Mouse (Mus musculus) lung, postnatal 0 days (tissue): ENCODE measurements around the gene Defb48. TPM values are rescaled to one million over a fixed set of nuclear protein-coding genes. Genes with fewer than 3 reads are reported as not detected.
A peak's percentile ranks its signal among the peaks of the same experiment; 100 is the strongest.

ENCODE experiments used
- ATAC-seq: fragments of 200-750 bp; cut with Nextera tagmentation; 2 replicates; pipeline ENCODE4 v1.8.0; 2017; ENCODE audit warnings: moderate library complexity
- DNase-seq: peaks from one replicate; pipeline ENCODE4 v3.0.0-alpha.2; 2016; ENCODE audit warnings: low spot score
- H3K27ac ChIP-seq: fragments of 300-500 bp; sonication (generic); 2 replicates; pipeline ENCODE4 v1.5.1; 2014; ENCODE audit warnings: antibody characterized with exemption, mild to moderate bottlenecking, low read length, mixed read lengths
- H3K27me3 ChIP-seq: fragments of 300-500 bp; sonication (generic); replicated peaks from 2 replicates; pipeline ENCODE4 v1.6.1; 2014; ENCODE audit warnings: low read length, mixed read lengths; ENCODE audit not compliant: insufficient read depth
- H3K36me3 ChIP-seq: fragments of 300-500 bp; sonication (generic); 2 replicates; pipeline ENCODE4 v1.6.1; 2014; ENCODE audit warnings: low read length, mixed read lengths; ENCODE audit not compliant: insufficient read depth
- H3K4me1 ChIP-seq: fragments of 300-500 bp; sonication (generic); 2 replicates; pipeline ENCODE4 v1.6.1; 2014; ENCODE audit warnings: antibody characterized with exemption, low read depth, low read length, mixed read lengths; ENCODE audit not compliant: insufficient read depth
- H3K4me2 ChIP-seq: fragments of 300-500 bp; sonication (generic); replicated peaks from 2 replicates; pipeline ENCODE4 v1.6.1; 2014; ENCODE audit warnings: low read depth, mild to moderate bottlenecking, low read length, moderate library complexity, mixed read lengths
- H3K4me3 ChIP-seq: fragments of 300-500 bp; sonication (generic); 2 replicates; pipeline ENCODE4 v1.5.1; 2014; ENCODE audit warnings: low read depth, low read length
- H3K9ac ChIP-seq: fragments of 300-500 bp; sonication (generic); replicated peaks from 2 replicates; pipeline ENCODE4 v1.6.1; 2014; ENCODE audit warnings: low read depth, mild to moderate bottlenecking
- H3K9me3 ChIP-seq: fragments of 300-500 bp; sonication (generic); 2 replicates; pipeline ENCODE4 v1.6.1; 2016; ENCODE audit warnings: low read length, mixed read lengths
- CTCF ChIP-seq: IDR thresholded peaks from 2 replicates; pipeline ENCODE4 v1.5.1; 2016; ENCODE audit warnings: antibody characterized with exemption, mild to moderate bottlenecking
- EP300 ChIP-seq: IDR thresholded peaks from 2 replicates; pipeline ENCODE4 v1.6.1; 2016; ENCODE audit warnings: antibody characterized with exemption, mild to moderate bottlenecking, control low read depth
- WGBS: fragments of 180-500 bp; shearing (Covaris S2); extraction: QIAGEN DNeasy Blood & Tissue Kit; methylation state at CpG from one replicate; pipeline ENCODE4 v1.1.7; 2014; 5-methylcytosine and 5-hydroxymethylcytosine counted together
- polyA plus RNA-seq: library from polyadenylated mRNA; unstranded; fragments of >200 nt; fragmentation: Nextera tagmentation; extraction: Ambion mirVana; gene quantifications from 2 replicates; pipeline ENCODE4 v1.2.1, GENCODE M21; 2015

The Defb48 gene
- polyA plus RNA-seq, 1 experiment from 2014 or later = not detected

GRCm38 (mm10) chr14:62998977-62999376, 14.7 kb upstream of the Defb48 start:
- TF ChIP-seq EP300 (no peak), CTCF (no peak)
- no peak overlapping the region for H3K4me2 ChIP-seq
- no peak overlapping the region for H3K27ac ChIP-seq
- no peaks in the 10 kb centered on the region for H3K27me3 ChIP-seq
- ATAC-seq (no peak), DNase-seq (no peak)
- H3K4me1 ChIP-seq = no peaks in the 10 kb centered on the region
- H3K36me3 ChIP-seq = no peaks in the 10 kb centered on the region
- H3K9me3 ChIP-seq = no peaks in the 10 kb centered on the region
- no peak overlapping the region for H3K4me3 ChIP-seq
- 81% methylated on average over 4 of the region's 4 CpGs for WGBS
- no peak overlapping the region for H3K9ac ChIP-seq

GRCm38 (mm10) chr14:62997777-62998176, 13.5 kb upstream of the Defb48 start, which contains the start of gene Defb47:
Gene Defb47, plus strand, starts transcription at chr14:62998077.
- Histone ChIP-seq H3K4me1 (no peaks in the 10 kb centered on the region), H3K27ac (no peak within 1 kb of the TSS), H3K9ac (no peak within 1 kb of the TSS), H3K9me3 (no peaks in the 10 kb centered on the region), H3K27me3 (no peaks in the 10 kb centered on the region), H3K4me3 (no peak within 1 kb of the TSS), H3K36me3 (no peaks in the 10 kb centered on the region), H3K4me2 (no peak within 1 kb of the TSS)
- DNase-seq = no peak
- WGBS = 78% methylated on average over 8 of the region's 8 CpGs
- TF ChIP-seq EP300 (no peak), CTCF (no peak)
- ATAC-seq = no peak

GRCm38 (mm10) chr14:62991849-62992510, 7.7 kb upstream of the Defb48 start:
- no peak overlapping the region for H3K27ac ChIP-seq
- DNase-seq = no peak
- H3K4me2 ChIP-seq = no peak overlapping the region
- H3K9me3 ChIP-seq = no peaks in the 10 kb centered on the region
- H3K27me3 ChIP-seq = no peaks in the 10 kb centered on the region
- TF ChIP-seq EP300 = no peak
- no peak for TF ChIP-seq CTCF
- no peaks in the 10 kb centered on the region for H3K4me1 ChIP-seq
- H3K36me3 ChIP-seq = no peaks in the 10 kb centered on the region
- H3K9ac ChIP-seq = no peak overlapping the region
- H3K4me3 ChIP-seq = no peak overlapping the region
- no peak for ATAC-seq
- 69% methylated on average over 7 of the region's 7 CpGs for WGBS

- H3K36me3 ChIP-seq = no peaks in the 10 kb centered on the region
- no peak overlapping the region for H3K27ac ChIP-seq
- H3K9ac ChIP-seq = no peak overlapping the region
- peak; percentile 25 for DNase-seq
- no peaks in the 10 kb centered on the region for H3K4me1 ChIP-seq
- no peak overlapping the region for H3K4me3 ChIP-seq
- TF ChIP-seq EP300 (no peak), CTCF (no peak)
- no peaks in the 10 kb centered on the region for H3K27me3 ChIP-seq
- WGBS = 38% methylated on average over 3 of the region's 3 CpGs
- no peak overlapping the region for H3K4me2 ChIP-seq
- 0 out of 2 replicates have a peak, but pooled peaks have one; percentile 26 for ATAC-seq
- H3K9me3 ChIP-seq = no peaks in the 10 kb centered on the region
These were observed 7.0 kb upstream of the Defb48 start for GRCm38 (mm10) chr14:62991271-62991670.

- WGBS = 46% methylated on average over 1 of the region's 1 CpGs
- no peaks in the 10 kb centered on the region for H3K27me3 ChIP-seq
- no peaks in the 10 kb centered on the region for H3K9me3 ChIP-seq
- no peaks in the 10 kb centered on the region for H3K4me1 ChIP-seq
- H3K9ac ChIP-seq = no peak overlapping the region
- DNase-seq = no peak
- no peaks in the 10 kb centered on the region for H3K36me3 ChIP-seq
- no peak overlapping the region for H3K4me2 ChIP-seq
- H3K27ac ChIP-seq = no peak overlapping the region
- TF ChIP-seq EP300 = no peak
- no peak for TF ChIP-seq CTCF
- no peak for ATAC-seq
- no peak overlapping the region for H3K4me3 ChIP-seq
These were observed 4.5 kb downstream of the Defb48 start for GRCm38 (mm10) chr14:62979815-62980214.

- no peak for ATAC-seq
- Histone ChIP-seq H3K4me2 (no peak overlapping the region), H3K4me1 (no peaks in the 10 kb centered on the region), H3K4me3 (no peak overlapping the region), H3K27ac (no peak overlapping the region), H3K36me3 (no peaks in the 10 kb centered on the region), H3K9ac (no peak overlapping the region), H3K27me3 (no peaks in the 10 kb centered on the region), H3K9me3 (no peaks in the 10 kb centered on the region)
- peak; percentile 37 for DNase-seq
- TF ChIP-seq EP300 (no peak), CTCF (peak; percentile 73)
- WGBS = 10% methylated on average over 5 of the region's 5 CpGs
These were observed 9.3 kb downstream of the Defb48 start for GRCm38 (mm10) chr14:62975046-62975445.
